Mouse (Mus musculus): ENCODE results near the gene Vamp9. TPM values are rescaled to one million over a fixed set of nuclear protein-coding genes. Genes with fewer than 3 reads are reported as not detected.

Vamp9 gene
- total RNA-seq, 2 experiments from 2014 or later, result not detected

- DNase-seq (ENCODE audit: low spot score in 2 of 2), result no peak
Observed at GRCm38 (mm10) chr5:99941273-99941672, 35.2 kb downstream of the Vamp9 start.

GRCm38 (mm10) chr5:99941776-99942502, 35.9 kb downstream of the Vamp9 start:
- no peak for DNase-seq (ENCODE audit: low spot score in 2 of 2)

- DNase-seq (ENCODE audit: low spot score in 2 of 2), result no peak
Observed at GRCm38 (mm10) chr5:99952513-99952912, 46.5 kb downstream of the Vamp9 start.

- DNase-seq (ENCODE audit: low spot score in 2 of 2), result no peak
Observed at GRCm38 (mm10) chr5:99953883-99954282, 47.8 kb downstream of the Vamp9 start.

- no peak for DNase-seq (ENCODE audit: low spot score in 2 of 2)
Observed at GRCm38 (mm10) chr5:99958666-99959065, 52.6 kb downstream of the Vamp9 start.

- DNase-seq (ENCODE audit: low spot score in 2 of 2), result no peak
Observed at GRCm38 (mm10) chr5:99959236-99959936, 53.3 kb downstream of the Vamp9 start.

GRCm38 (mm10) chr5:99959960-99960359, 53.9 kb downstream of the Vamp9 start:
- DNase-seq (ENCODE audit: low spot score in 2 of 2), result no peak

- no peak for DNase-seq (ENCODE audit: low spot score in 2 of 2)
Observed at GRCm38 (mm10) chr5:99973941-99974340, 67.9 kb downstream of the Vamp9 start.

- no peak for DNase-seq (ENCODE audit: low spot score in 2 of 2)
Observed at GRCm38 (mm10) chr5:99975061-99975460, 69.0 kb downstream of the Vamp9 start.

- DNase-seq (ENCODE audit: low spot score in 2 of 2), result no peak
Observed at GRCm38 (mm10) chr5:99975776-99976175, 69.7 kb downstream of the Vamp9 start.

GRCm38 (mm10) chr5:99976334-99976955, 70.4 kb downstream of the Vamp9 start:
- DNase-seq (ENCODE audit: low spot score in 2 of 2), result no peak

GRCm38 (mm10) chr5:99977516-99978301, 71.7 kb downstream of the Vamp9 start:
- peak; percentile 63 to 80 for DNase-seq (ENCODE audit: low spot score in 2 of 2)

- peak; percentile 88 to 93 for DNase-seq (ENCODE audit: low spot score in 2 of 2)
Observed at GRCm38 (mm10) chr5:99978699-99979442, 72.8 kb downstream of the Vamp9 start, which contains the start of the genes Hnrnpd and 4930524J08Rik. Gene Hnrnpd, minus strand, starts transcription at chr5:99978938. Gene 4930524J08Rik, plus strand, starts transcription at chr5:99979061.

GRCm38 (mm10) chr5:99983452-99984061, 77.5 kb downstream of the Vamp9 start:
- DNase-seq (ENCODE audit: low spot score in 2 of 2), result no peak

- DNase-seq (ENCODE audit: low spot score in 2 of 2), result no peak
Observed at GRCm38 (mm10) chr5:99994166-99994565, 88.1 kb downstream of the Vamp9 start.

GRCm38 (mm10) chr5:99994680-99995079, 88.6 kb downstream of the Vamp9 start:
- no peak for DNase-seq (ENCODE audit: low spot score in 2 of 2)

- DNase-seq (ENCODE audit: low spot score in 2 of 2), result no peak
Observed at GRCm38 (mm10) chr5:100000048-100000447, 94.0 kb downstream of the Vamp9 start.

- no peak for DNase-seq (ENCODE audit: low spot score in 2 of 2)
Observed at GRCm38 (mm10) chr5:100000500-100000899, 94.4 kb downstream of the Vamp9 start.
